Mouse (Mus musculus) splenic B cell, adult 2 months (primary cell): Measurements from ENCODE around the gene Rnf227.

ENCODE experiments used
- DNase-seq: peaks from one replicate; pipeline ENCODE4 v3.0.0-alpha.2; 2011; ENCODE audit warnings: low read depth, low spot score
- H3K27me3 ChIP-seq: 2 replicates; pipeline ENCODE4 v1.6.1; 2012; ENCODE audit warnings: mild to moderate bottlenecking, low read length, moderate library complexity, mixed read lengths; ENCODE audit not compliant: control insufficient read depth, poor library complexity, insufficient read depth, severe bottlenecking
- H3K36me3 ChIP-seq: 2 replicates; pipeline ENCODE4 v1.6.1; 2012; ENCODE audit warnings: mild to moderate bottlenecking, low read length, moderate library complexity, mixed read lengths; ENCODE audit not compliant: control insufficient read depth, poor library complexity, insufficient read depth, severe bottlenecking

Rnf227 gene

DNA sequence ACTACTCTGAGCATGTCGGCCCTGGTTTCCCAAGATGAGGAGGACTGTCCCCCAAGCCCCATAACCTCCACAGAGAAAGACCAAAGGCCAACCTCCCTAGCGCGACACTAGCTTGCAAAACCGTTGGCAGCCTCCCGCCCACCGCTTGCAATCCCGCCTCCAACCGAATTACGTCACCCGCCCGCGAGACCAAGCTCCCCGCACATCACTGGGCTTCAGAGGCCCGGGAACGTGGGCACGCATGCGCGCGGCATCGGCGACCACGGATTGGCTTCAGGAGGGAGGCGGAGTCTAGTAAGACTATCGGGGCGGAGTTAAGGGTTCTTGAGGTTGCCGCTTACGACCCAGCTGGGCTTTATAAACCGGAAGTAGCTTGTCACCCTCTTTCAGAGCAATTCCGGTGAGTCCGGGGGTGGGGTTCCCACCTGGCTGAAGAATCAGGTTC is 16.6 kb upstream of the Rnf227 start, which contains the start of the genes Cntrob and Trappc1:
Gene Cntrob (minus strand): TSS at position 109 of the 445 bp plus-strand sequence.
Gene Trappc1 (plus strand): TSS at position 314 of the 445 bp plus-strand sequence.
- peak; percentile 100 for DNase-seq
- Histone ChIP-seq H3K36me3 (no peaks in the 10 kb centered on the region), H3K27me3 (no peaks in the 10 kb centered on the region; the same call in 1 of the 2 replicates)

- Histone ChIP-seq H3K36me3 (no peaks in the 10 kb centered on the region), H3K27me3 (no peaks in the 10 kb centered on the region)
- no peak for DNase-seq
Measured at GRCm38 (mm10) chr11:69324749-69325148, 15.5 kb upstream of the Rnf227 start.

DNA sequence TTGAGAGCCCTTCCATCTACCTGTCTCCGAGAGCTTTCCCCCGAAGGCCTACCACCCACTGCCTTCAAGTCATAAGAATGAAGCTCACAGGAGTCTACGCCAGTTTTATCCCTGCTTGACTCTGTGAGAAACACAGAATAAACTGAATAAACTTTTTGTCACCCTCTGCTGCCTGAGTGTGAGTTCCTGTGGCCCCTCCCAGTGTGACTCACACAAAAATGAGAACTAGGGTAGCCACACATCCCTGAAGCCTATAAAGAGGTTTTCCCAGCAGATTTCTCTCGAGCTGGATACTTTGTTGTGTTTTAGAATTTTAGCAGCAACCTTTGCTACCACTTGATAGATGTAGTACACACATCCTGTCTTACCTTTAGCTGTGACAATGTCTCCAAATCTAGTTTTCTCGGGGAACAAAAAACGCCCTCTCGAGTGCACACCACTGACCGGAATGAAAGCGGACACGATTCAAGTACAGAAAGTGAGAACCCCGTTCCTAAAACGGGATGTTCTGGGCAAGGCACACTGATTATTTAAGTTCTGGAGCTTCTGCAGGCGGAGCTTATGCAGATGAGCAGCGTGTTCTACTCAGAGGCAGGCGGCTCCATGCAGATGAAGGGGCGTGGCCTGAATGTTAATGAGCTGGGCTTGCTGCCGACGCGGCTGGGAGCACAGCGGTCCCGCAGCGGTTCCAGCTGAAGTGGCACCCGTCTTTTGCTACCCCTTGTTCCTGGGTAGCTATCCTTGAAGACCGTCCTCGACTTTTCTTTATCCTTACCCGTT is 14.4 kb upstream of the Rnf227 start, which contains the start of gene Kcnab3:
Gene Kcnab3 (plus strand): TSS at position 631 of the 780 bp plus-strand sequence.
- H3K27me3 ChIP-seq = no peaks in the 10 kb centered on the region
- H3K36me3 ChIP-seq = no peaks in the 10 kb centered on the region
- peak; percentile 93 for DNase-seq

DNA sequence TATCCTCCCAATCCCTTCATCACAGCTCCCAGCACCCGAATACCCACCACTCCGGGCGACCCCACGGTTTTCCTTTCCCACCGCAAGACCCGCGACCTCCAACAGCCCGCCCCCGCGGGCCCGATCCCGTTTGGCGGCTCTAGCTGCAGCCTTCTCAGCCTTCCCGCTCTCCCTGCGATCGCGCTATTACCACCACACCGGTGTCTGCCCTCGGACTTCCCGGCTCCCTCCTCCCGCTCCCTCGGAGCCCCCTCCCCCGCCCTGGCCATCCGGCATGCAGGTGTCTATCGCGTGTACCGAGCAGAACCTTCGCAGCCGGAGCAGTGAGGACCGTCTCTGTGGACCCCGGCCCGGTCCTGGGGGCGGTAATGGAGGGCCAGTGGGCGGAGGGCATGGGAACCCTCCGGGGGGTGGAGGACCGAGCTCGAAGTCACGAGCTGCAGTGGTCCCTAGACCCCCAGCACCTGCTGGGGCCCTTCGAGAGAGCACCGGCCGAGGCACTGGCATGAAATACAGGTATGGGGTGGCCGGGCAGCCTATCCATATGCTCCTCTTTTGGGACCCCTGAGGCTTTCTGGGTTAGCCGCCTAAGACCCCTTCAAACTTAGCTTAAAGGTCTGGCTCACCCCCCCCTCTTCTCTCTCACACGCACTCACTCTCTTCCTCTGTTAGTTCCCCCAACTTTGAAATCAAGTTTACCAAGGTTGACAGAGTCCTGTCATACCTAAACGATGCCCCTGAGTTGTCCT is 13.7 kb upstream of the Rnf227 start:
- no peak for DNase-seq
- H3K27me3 ChIP-seq = no peaks in the 10 kb centered on the region
- no peaks in the 10 kb centered on the region for H3K36me3 ChIP-seq

GRCm38 (mm10) chr11:69327157-69327442 is 13.2 kb upstream of the Rnf227 start:
- no peaks in the 10 kb centered on the region for H3K36me3 ChIP-seq
- no peaks in the 10 kb centered on the region for H3K27me3 ChIP-seq
- DNase-seq = no peak

DNA sequence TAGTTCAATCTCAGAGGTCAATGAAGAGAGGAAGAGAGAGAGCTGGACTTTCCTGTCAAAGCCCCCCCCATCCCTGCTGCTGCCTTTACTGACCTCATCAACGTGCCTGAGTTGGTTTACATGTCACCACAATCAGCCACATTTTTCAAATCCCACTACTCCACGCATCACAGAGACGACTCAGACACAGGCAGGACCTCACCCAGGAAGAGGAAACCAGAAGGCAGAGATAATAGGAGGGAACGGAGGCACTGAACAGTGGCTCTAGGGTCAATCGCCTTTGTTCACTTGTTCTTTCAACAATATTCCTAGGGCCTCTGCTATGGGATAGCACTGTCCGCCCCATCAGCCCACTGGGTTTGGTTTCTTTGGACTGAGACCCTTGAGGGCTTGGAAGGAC is 12.6 kb upstream of the Rnf227 start:
- no peak for DNase-seq
- Histone ChIP-seq H3K36me3 (no peaks in the 10 kb centered on the region), H3K27me3 (no peaks in the 10 kb centered on the region)

- Histone ChIP-seq H3K27me3 (no peaks in the 10 kb centered on the region), H3K36me3 (no peaks in the 10 kb centered on the region)
- DNase-seq = no peak
Measured at GRCm38 (mm10) chr11:69328517-69328916, 11.7 kb upstream of the Rnf227 start.

GRCm38 (mm10) chr11:69331152-69331551 is 9.1 kb upstream of the Rnf227 start:
- no peaks in the 10 kb centered on the region for H3K27me3 ChIP-seq
- H3K36me3 ChIP-seq = no peaks in the 10 kb centered on the region
- no peak for DNase-seq

GRCm38 (mm10) chr11:69331929-69332405 is 8.3 kb upstream of the Rnf227 start:
- H3K36me3 ChIP-seq = no peaks in the 10 kb centered on the region
- DNase-seq = peak; percentile 64
- no peaks in the 10 kb centered on the region for H3K27me3 ChIP-seq

- Histone ChIP-seq H3K27me3 (no peaks in the 10 kb centered on the region), H3K36me3 (no peaks in the 10 kb centered on the region)
- DNase-seq = no peak
Measured at GRCm38 (mm10) chr11:69332713-69333253, 7.5 kb upstream of the Rnf227 start.

- Histone ChIP-seq H3K27me3 (no peaks in the 10 kb centered on the region), H3K36me3 (no peaks in the 10 kb centered on the region)
- peak; percentile 48 for DNase-seq
Measured at GRCm38 (mm10) chr11:69333922-69334321, 6.3 kb upstream of the Rnf227 start.

GRCm38 (mm10) chr11:69334796-69335195 is 5.5 kb upstream of the Rnf227 start:
- no peaks in the 10 kb centered on the region for H3K27me3 ChIP-seq
- no peaks in the 10 kb centered on the region for H3K36me3 ChIP-seq
- DNase-seq = no peak

GRCm38 (mm10) chr11:69346441-69346840 is 6.2 kb downstream of the Rnf227 start:
- no peaks in the 10 kb centered on the region for H3K27me3 ChIP-seq
- DNase-seq = no peak

DNA sequence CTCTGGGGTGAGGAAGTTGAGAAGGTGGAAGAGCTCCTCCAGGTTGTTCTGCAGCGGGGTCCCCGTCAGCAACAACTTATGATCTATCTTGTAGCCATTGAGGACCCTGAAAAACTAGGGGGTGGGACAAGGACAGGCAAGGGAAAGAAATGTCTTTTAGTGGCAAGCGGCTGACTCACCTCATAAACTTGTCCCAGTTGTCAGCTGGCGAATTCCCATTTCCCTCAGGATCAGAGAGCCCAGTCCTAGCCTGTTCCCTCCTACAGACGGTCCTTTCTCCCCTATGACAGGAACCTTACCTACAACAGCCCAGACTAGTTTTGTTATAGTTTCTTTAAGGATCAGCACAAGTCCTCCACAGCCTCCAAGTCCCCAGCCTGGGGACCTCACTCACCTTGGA is 16.3 kb downstream of the Rnf227 start:
- DNase-seq = no peak
- no peaks in the 10 kb centered on the region for H3K27me3 ChIP-seq
- H3K36me3 ChIP-seq = peaks cover 7% of the 10 kb centered on the region

More at GRCm38 (mm10) chr11:69346441-69346840, 6.2 kb downstream of the Rnf227 start:
- peaks cover 4% of the 10 kb centered on the region for H3K36me3 ChIP-seq

DNA sequence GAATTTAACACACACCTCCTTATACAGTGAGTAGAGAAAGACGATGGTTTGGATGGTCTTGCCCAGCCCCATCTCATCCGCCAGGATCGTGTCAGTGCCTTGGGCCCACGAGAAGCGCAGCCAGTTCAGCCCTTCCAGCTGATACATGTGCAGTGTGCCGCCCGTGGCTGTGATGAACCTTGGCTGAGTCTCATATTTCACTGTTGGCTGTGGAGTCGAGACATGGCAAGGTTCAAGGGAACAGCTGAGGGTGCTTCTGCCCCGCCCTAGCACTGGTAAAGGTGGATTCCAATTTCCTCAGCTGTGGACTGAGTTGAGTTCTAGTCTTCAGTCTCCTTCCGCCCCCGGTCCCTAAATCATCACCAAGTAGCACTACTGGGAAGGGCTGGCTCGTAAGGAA is 17.4 kb downstream of the Rnf227 start:
- no peaks in the 10 kb centered on the region for H3K27me3 ChIP-seq
- H3K36me3 ChIP-seq = peaks cover 13% of the 10 kb centered on the region
- no peak for DNase-seq
